Mouse (Mus musculus) ES-E14 (cell line): Measurements from ENCODE around the gene Coa5.

Experiments
- MAFK ChIP-seq: IDR thresholded peaks from 2 replicates; pipeline ENCODE4 v1.6.1; 2014; ENCODE audit warnings: mild to moderate bottlenecking, low read depth, low read length, inconsistent platforms; ENCODE audit not compliant: insufficient read depth
- ZC3H11A ChIP-seq: IDR thresholded peaks from 2 replicates; pipeline ENCODE4 v1.6.1; 2012; ENCODE audit warnings: low read depth, mild to moderate bottlenecking, inconsistent platforms, low read length, borderline replicate concordance
- ZNF384 ChIP-seq: IDR thresholded peaks from 2 replicates; pipeline ENCODE4 v1.6.1; 2012; ENCODE audit warnings: low read depth, low read length, inconsistent platforms

GRCm38 (mm10) chr1:37428911-37429310 is 992 bp downstream of the Coa5 start:
- TF ChIP-seq ZNF384 (no peak), MAFK (no peak), ZC3H11A (no peak)
